Mouse (Mus musculus) bone marrow, adult 2 months (tissue): ENCODE data around the gene Sdr16c6.

Experiments
- CTCF ChIP-seq: fragments of 200-500 bp; IDR thresholded peaks from 2 replicates; pipeline ENCODE4 v1.5.1; 2011; ENCODE audit warnings: low read length, control low read depth; ENCODE audit not compliant: control insufficient read depth, insufficient read depth
- POLR2A ChIP-seq: fragments of 200-500 bp; IDR thresholded peaks from 2 replicates; pipeline ENCODE4 v1.6.1; 2011; ENCODE audit warnings: low read depth, mild to moderate bottlenecking, control low read depth, low read length, borderline replicate concordance; ENCODE audit not compliant: control insufficient read depth

- TF ChIP-seq CTCF, result no peak
- TF ChIP-seq POLR2A, result no peak
These were observed at the start of gene Sdr16c6 for GRCm38 (mm10) chr4:4077372-4077771.
